Mouse (Mus musculus) cerebellum, adult 2 months (tissue): ENCODE measurements around the gene Eme1.

Experiments used
- CTCF ChIP-seq: fragments of 200-500 bp; IDR thresholded peaks from 2 replicates; pipeline ENCODE4 v1.5.1; 2011; ENCODE audit warnings: low read depth, mild to moderate bottlenecking, control low read depth, low read length, moderate library complexity, borderline replicate concordance; ENCODE audit not compliant: insufficient read depth
- POLR2A ChIP-seq: fragments of 200-500 bp; IDR thresholded peaks from 2 replicates; pipeline ENCODE4 v1.6.1; 2011; ENCODE audit warnings: low read length, control low read depth, borderline replicate concordance; ENCODE audit not compliant: insufficient read depth

DNA sequence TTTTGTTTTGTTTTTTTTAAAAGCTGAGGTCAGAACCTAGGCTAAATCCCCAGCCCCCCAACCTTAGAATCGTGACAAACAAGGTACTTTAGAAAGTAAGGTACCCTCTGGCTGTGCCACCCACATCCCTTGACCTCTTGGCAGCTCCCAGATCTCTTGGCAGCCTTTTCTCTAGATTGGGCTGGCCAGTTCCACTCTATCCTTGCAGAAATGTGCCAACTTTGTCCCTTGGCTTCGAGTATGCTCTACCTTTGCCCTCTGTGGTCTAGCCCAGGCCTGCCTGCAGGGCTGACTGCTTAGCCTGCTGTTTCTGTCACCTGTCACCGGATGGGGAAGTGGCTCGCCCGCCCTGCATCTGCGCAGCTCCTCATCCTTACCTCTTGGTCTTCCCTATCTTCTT, 11.5 kb upstream of the Eme1 start:
- TF ChIP-seq POLR2A: no peak
- no peak for TF ChIP-seq CTCF
